Mouse (Mus musculus): ENCODE results near the gene Osbpl8. TPM values are rescaled to one million over a fixed set of nuclear protein-coding genes. Genes with fewer than 3 reads are reported as not detected.
A peak's percentile ranks its signal among the peaks of the same experiment; 100 is the strongest.

Osbpl8 gene
- polyA plus RNA-seq, 1 experiment from 2014 or later, result 9.6 TPM

DNA sequence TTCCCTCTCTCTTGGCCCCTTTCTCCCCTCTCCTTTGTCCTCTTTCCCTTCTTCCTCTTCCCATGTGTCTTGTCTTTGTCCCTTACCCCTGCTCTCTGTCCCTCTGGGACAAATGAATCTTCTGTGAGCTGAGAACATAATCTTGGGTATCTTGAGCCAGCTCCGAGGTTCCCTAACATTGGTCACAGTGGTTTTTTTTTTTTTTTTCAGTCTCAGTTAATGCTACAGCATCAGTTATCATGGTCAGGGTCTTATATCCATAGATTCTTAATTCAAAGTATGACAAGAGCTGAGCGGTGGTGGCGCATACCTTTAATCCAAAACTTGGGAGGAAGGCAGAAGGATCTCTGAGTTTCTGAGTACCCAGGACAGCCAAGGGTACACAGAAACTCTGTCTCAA is 4.0 kb upstream of the Osbpl8 start:
- no peak overlapping the region for H3K27ac ChIP-seq (ENCODE audit: low read depth, low read length)
- H3K27me3 ChIP-seq (ENCODE audit: control insufficient read depth, insufficient read depth, low read length), result no peaks in the 10 kb centered on the region
- no peaks in the 10 kb centered on the region for H3K36me3 ChIP-seq (ENCODE audit: control insufficient read depth, insufficient read depth, low read length)
- 96% methylated on average over 3 of the region's 3 CpGs for WGBS
- H3K4me3 ChIP-seq (ENCODE audit: low read length), result no peak overlapping the region
- no peaks in the 10 kb centered on the region for H3K9me3 ChIP-seq (ENCODE audit: control insufficient read depth, low read length)
- no peak for ATAC-seq (ENCODE audit: low FRiP score, low TSS enrichment)
- no peak overlapping the region for H3K9ac ChIP-seq (ENCODE audit: low read depth, low read length)
- no peaks in the 10 kb centered on the region for H3K4me1 ChIP-seq (ENCODE audit: control insufficient read depth, insufficient read depth, low read length)
- no peak overlapping the region for H3K4me2 ChIP-seq (replicated peaks; ENCODE audit: low read depth, low read length)

DNA sequence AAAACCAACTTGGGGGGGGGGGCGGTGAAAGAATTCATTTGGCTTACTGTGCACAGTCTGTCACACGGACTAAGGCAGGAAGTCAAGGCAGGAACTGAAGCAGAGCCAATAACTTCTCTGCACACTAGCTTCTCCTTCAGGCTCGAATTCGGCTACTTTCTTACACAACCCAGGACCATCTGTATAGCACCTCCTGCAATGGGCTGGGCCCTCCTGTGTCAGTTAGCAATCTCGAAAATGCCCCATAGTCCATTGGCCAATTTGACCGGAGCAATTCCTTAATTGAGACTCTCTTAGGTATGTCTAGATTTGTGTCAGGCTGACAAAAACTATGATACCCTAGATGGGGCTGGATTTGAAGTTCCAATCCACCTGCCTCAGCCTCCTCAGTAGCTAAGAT is 3.2 kb upstream of the Osbpl8 start:
- H3K9me3 ChIP-seq (ENCODE audit: control insufficient read depth, low read length), result no peaks in the 10 kb centered on the region
- 92% methylated on average over 6 of the region's 6 CpGs for whole genome bisulfite sequencing
- no peaks in the 10 kb centered on the region for H3K27me3 ChIP-seq (ENCODE audit: control insufficient read depth, insufficient read depth, low read length)
- H3K9ac ChIP-seq (ENCODE audit: low read depth, low read length), result no peak overlapping the region
- H3K27ac ChIP-seq (ENCODE audit: low read depth, low read length), result no peak overlapping the region
- 0 out of 2 replicates have a peak, but pooled peaks cover 4% of the 10 kb centered on the region for H3K4me1 ChIP-seq (ENCODE audit: control insufficient read depth, insufficient read depth, low read length)
- no peaks in the 10 kb centered on the region for H3K36me3 ChIP-seq (ENCODE audit: control insufficient read depth, insufficient read depth, low read length)
- H3K4me3 ChIP-seq (ENCODE audit: low read length), result no peak overlapping the region
- ATAC-seq (ENCODE audit: low FRiP score, low TSS enrichment), result no peak
- H3K4me2 ChIP-seq (replicated peaks; ENCODE audit: low read depth, low read length), result no peak overlapping the region

DNA sequence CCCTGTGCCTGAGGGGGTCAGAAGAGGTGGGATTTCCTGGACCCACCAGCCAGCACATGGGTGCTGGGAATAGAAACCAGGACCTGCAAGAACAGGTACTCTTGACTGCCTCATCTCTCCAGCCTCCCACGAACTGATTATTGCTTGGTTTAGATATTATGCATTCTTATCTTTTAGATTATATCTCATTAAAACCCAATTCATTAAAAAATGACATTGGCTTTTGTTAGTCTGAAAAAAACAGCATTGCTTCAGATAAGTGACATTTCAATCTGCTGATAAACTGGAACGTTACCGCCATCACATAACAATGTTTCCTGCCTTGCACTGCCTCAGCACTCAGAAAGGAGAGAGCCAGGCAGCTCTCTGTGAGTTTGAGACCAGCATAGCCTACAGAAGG is 1.5 kb upstream of the Osbpl8 start:
- Histone ChIP-seq H3K36me3 (ENCODE audit: control insufficient read depth, insufficient read depth, low read length) (no peaks in the 10 kb centered on the region), H3K9ac (ENCODE audit: low read depth, low read length) (no peak overlapping the region), H3K4me1 (ENCODE audit: control insufficient read depth, insufficient read depth, low read length) (0 out of 2 replicates have a peak, but pooled peaks cover 4% of the 10 kb centered on the region), H3K27ac (ENCODE audit: low read depth, low read length) (no peak overlapping the region), H3K9me3 (ENCODE audit: control insufficient read depth, low read length) (no peaks in the 10 kb centered on the region), H3K4me3 (ENCODE audit: low read length) (no peak overlapping the region), H3K27me3 (ENCODE audit: control insufficient read depth, insufficient read depth, low read length) (no peaks in the 10 kb centered on the region), H3K4me2 (replicated peaks; ENCODE audit: low read depth, low read length) (no peak overlapping the region)
- ATAC-seq (ENCODE audit: low FRiP score, low TSS enrichment), result no peak
- 78% methylated on average over 3 of the region's 3 CpGs for WGBS

DNA sequence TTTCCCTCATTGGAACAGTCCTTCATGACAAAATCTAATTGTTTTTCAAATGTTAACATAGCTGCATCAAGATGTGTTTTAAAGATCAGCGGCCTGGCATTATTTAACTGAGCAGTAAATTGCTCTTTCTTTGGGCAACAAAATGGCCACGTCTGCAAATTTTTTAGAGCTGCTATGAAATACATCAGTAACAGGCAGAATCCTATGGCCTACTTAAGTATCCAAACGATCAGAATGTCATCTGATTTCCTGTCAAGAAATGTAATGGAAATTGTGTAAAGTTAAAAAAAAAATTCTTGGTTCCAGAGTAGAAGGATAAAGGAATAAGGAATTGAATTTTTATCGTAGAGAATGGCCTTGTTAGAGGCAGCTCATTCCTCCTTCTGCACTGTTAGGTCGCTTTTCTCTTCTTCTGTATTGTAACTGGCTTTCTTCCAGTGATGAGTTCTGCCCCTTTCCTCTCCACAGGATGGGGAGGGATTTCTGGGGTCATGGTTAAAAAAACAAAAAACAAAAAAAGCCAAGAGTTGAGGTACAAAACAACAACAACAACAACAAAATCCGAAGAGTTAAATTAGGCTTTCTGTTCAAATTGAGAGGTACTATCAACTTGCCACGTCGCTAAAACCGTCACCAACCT is 831 bp upstream of the Osbpl8 start:
- peak overlapping the region; percentile 55 for H3K9ac ChIP-seq (ENCODE audit: low read depth, low read length)
- H3K4me1 ChIP-seq (ENCODE audit: control insufficient read depth, insufficient read depth, low read length), result 0 out of 2 replicates have a peak, but pooled peaks cover 4% of the 10 kb centered on the region
- H3K4me2 ChIP-seq (replicated peaks; ENCODE audit: low read depth, low read length), result peak overlapping the region; percentile 88
- no peaks in the 10 kb centered on the region for H3K27me3 ChIP-seq (ENCODE audit: control insufficient read depth, insufficient read depth, low read length)
- 29% methylated on average over 9 of the region's 9 CpGs for WGBS
- no peaks in the 10 kb centered on the region for H3K9me3 ChIP-seq (ENCODE audit: control insufficient read depth, low read length)
- H3K4me3 ChIP-seq (ENCODE audit: low read length), result peak overlapping the region; percentile 97; the same call in 1 of the 2 replicates
- no peak for ATAC-seq (ENCODE audit: low FRiP score, low TSS enrichment)
- H3K27ac ChIP-seq (ENCODE audit: low read depth, low read length), result peak overlapping the region; percentile 70
- H3K36me3 ChIP-seq (ENCODE audit: control insufficient read depth, insufficient read depth, low read length), result no peaks in the 10 kb centered on the region

DNA sequence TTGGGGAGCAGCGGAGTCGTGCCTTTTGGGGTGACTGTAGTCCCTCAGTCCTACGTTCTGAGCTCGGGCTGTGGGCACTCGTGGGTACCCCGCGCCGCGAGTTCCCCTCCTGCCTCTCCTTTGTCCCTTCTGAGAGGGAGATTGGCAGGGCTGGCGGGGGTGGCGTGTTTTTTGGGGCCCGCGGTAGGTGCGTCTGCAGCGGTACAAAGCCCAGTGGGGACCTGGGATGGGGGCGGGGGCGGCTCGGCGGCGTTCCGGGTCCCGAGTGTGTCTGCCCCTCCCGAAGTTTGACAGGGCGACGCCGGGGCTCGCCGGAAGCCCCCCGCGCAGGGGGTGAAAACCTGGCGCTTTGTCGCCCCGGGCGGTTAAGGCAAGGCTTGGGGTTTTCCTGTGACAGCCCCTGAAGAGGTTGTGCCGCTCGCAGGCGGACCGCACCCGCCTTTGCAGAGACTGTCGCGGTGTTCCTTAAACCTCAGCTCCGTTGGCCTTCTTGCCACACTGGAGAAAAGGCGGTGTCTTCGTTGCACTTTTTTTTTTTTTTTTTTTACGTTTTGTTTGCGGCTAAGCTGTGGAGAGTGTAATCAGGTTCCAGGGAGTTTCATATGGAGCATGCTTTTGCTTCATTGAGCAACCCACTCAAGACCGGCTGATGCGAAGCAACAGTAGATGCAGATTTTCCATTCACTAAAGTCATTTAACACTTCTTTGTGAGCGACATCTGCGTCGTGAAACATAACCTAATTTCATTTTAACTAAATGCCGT is 848 bp downstream of the Osbpl8 start:
- Histone ChIP-seq H3K36me3 (ENCODE audit: control insufficient read depth, insufficient read depth, low read length) (no peaks in the 10 kb centered on the region), H3K27me3 (ENCODE audit: control insufficient read depth, insufficient read depth, low read length) (no peaks in the 10 kb centered on the region), H3K27ac (ENCODE audit: low read depth, low read length) (peak overlapping the region; percentile 53), H3K4me1 (ENCODE audit: control insufficient read depth, insufficient read depth, low read length) (0 out of 2 replicates have a peak, but pooled peaks cover 4% of the 10 kb centered on the region), H3K9ac (ENCODE audit: low read depth, low read length) (peak overlapping the region; percentile 90), H3K4me3 (ENCODE audit: low read length) (peak overlapping the region; percentile 97), H3K9me3 (ENCODE audit: control insufficient read depth, low read length) (no peaks in the 10 kb centered on the region), H3K4me2 (replicated peaks; ENCODE audit: low read depth, low read length) (peak overlapping the region; percentile 88)
- peak; percentile 2 for ATAC-seq (ENCODE audit: low FRiP score, low TSS enrichment)
- under 1% methylated on average over 52 of the region's 52 CpGs for WGBS

DNA sequence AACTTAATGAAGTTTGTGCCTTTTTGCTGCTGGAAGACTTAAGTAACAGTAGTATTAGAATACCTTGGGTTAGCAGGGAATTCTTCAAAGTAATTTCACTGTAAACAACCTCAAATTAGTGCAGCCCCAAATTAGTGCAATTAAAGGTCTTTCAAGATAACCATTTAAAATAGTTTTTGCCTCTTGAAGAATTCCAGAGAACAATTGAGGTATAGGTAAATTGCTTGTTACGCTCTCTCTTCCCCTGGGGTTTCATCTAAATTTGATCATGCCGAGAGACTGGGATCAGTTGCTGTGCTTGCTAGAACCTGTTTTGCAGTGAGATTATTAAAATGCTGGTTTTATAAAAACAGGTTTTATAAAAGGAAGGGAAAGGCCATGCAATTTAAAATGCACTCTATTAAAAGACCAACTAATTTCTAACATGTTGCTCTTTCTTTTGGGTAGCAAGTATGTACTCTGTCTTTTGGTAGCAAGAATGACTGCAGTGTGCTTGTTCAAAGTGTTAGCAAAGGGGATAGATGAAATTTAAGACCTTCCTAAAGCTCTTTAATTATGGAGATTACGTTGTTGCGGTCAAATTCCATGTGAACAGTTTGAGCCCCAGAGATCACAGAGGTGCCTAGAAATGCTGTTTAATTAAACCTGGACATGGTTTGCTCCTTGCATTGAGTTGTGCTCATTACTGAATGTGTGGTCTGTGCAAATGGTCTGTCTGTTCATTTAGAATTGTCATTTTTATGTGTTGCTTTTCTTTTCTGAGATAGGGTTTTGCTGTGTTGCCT is 1.7 kb downstream of the Osbpl8 start:
- peak overlapping the region; percentile 97 for H3K4me3 ChIP-seq (ENCODE audit: low read length)
- H3K4me1 ChIP-seq (ENCODE audit: control insufficient read depth, insufficient read depth, low read length), result 0 out of 2 replicates have a peak, but pooled peaks cover 4% of the 10 kb centered on the region
- WGBS, result 22% methylated on average over 4 of the region's 4 CpGs
- H3K9ac ChIP-seq (ENCODE audit: low read depth, low read length), result peak overlapping the region; percentile 28; the same call in 1 of the 2 replicates
- H3K4me2 ChIP-seq (replicated peaks; ENCODE audit: low read depth, low read length), result peak overlapping the region; percentile 88
- no peak overlapping the region for H3K27ac ChIP-seq (ENCODE audit: low read depth, low read length)
- no peaks in the 10 kb centered on the region for H3K27me3 ChIP-seq (ENCODE audit: control insufficient read depth, insufficient read depth, low read length)
- no peaks in the 10 kb centered on the region for H3K36me3 ChIP-seq (ENCODE audit: control insufficient read depth, insufficient read depth, low read length)
- no peaks in the 10 kb centered on the region for H3K9me3 ChIP-seq (ENCODE audit: control insufficient read depth, low read length)
- ATAC-seq (ENCODE audit: low FRiP score, low TSS enrichment), result no peak

DNA sequence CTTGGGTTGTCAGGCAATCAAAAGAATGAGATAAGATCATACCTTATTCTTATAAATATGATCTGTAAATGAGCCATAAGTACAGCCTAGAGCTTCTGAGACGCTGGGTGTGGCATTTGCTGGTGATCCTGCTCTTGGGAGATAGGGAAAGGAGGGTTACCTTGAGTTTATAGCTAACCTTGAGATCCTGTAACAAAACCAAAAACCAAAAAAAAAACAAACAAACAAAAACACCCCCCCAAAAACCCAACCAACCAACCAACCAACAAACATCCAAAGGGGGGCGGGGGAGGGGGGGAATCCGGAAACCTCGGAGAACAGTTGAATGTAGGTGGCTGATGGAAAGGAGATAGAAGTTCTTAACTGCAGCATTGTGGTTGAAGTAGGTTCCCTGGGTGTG is 2.9 kb downstream of the Osbpl8 start:
- WGBS, result 84% methylated on average over 4 of the region's 4 CpGs
- Histone ChIP-seq H3K27ac (ENCODE audit: low read depth, low read length) (no peak overlapping the region), H3K36me3 (ENCODE audit: control insufficient read depth, insufficient read depth, low read length) (no peaks in the 10 kb centered on the region), H3K4me1 (ENCODE audit: control insufficient read depth, insufficient read depth, low read length) (0 out of 2 replicates have a peak, but pooled peaks cover 4% of the 10 kb centered on the region), H3K9ac (ENCODE audit: low read depth, low read length) (no peak overlapping the region), H3K4me2 (replicated peaks; ENCODE audit: low read depth, low read length) (no peak overlapping the region), H3K9me3 (ENCODE audit: control insufficient read depth, low read length) (no peaks in the 10 kb centered on the region), H3K4me3 (ENCODE audit: low read length) (no peak overlapping the region), H3K27me3 (ENCODE audit: control insufficient read depth, insufficient read depth, low read length) (no peaks in the 10 kb centered on the region)
- ATAC-seq (ENCODE audit: low FRiP score, low TSS enrichment), result no peak

DNA sequence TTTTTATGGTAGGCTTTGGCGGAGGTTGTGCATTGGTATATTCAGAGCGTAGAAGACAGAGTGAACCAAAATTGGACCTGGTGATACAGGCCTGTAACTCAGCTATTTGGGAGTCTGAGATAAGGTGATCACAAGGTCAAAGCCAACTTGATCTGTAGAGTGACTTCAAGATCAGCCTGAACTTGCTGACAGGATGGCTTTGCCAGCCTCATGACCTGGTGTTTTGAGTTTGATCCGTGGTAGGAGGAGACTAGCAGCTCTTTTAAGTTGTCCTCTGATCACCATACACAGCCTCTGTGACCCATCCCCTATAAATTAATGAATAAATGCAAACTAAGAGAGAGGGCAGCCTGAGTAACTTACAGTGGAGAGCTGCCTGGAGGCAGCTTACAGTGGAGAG is 3.8 kb downstream of the Osbpl8 start:
- Histone ChIP-seq H3K36me3 (ENCODE audit: control insufficient read depth, insufficient read depth, low read length) (no peaks in the 10 kb centered on the region), H3K9ac (ENCODE audit: low read depth, low read length) (no peak overlapping the region), H3K27ac (ENCODE audit: low read depth, low read length) (no peak overlapping the region), H3K27me3 (ENCODE audit: control insufficient read depth, insufficient read depth, low read length) (no peaks in the 10 kb centered on the region), H3K9me3 (ENCODE audit: control insufficient read depth, low read length) (no peaks in the 10 kb centered on the region), H3K4me3 (ENCODE audit: low read length) (no peak overlapping the region), H3K4me1 (ENCODE audit: control insufficient read depth, insufficient read depth, low read length) (0 out of 2 replicates have a peak, but pooled peaks cover 4% of the 10 kb centered on the region), H3K4me2 (replicated peaks; ENCODE audit: low read depth, low read length) (no peak overlapping the region)
- no peak for ATAC-seq (ENCODE audit: low FRiP score, low TSS enrichment)
- WGBS, result 86% methylated on average over 3 of the region's 3 CpGs
